Mouse (Mus musculus): Measurements from ENCODE around the gene Rgs12.

GRCm38 (mm10) chr5:34907910-34908725, 41.1 kb upstream of the Rgs12 start, which contains the start of gene Msantd1:
- TF ChIP-seq CTCF (IDR thresholded peaks at IDR 0.05; ENCODE audit: control insufficient read depth, insufficient read depth, insufficient read length), result no peak
- TF ChIP-seq MAX (IDR thresholded peaks at IDR 0.05), result no peak
- no peak for TF ChIP-seq MYOG (IDR thresholded peaks at IDR 0.05; ENCODE audit: control insufficient read depth, extremely low read depth, insufficient read length)
- no peak for TF ChIP-seq USF1 (IDR thresholded peaks at IDR 0.05; ENCODE audit: low read depth)
